Mouse (Mus musculus): ENCODE results near the gene Retreg3. TPM values are rescaled to one million over a fixed set of nuclear protein-coding genes. Genes with fewer than 3 reads are reported as not detected.
A peak's percentile ranks its signal among the peaks of the same experiment; 100 is the strongest.
"Not testable (repeated sequence)": the region's sequence is repeated elsewhere in the genome, so short reads cannot be mapped to it uniquely, and the experiment has no call there.

The Retreg3 gene
- polyA plus RNA-seq, 1 experiment from 2014 or later: 13.2 TPM

DNA sequence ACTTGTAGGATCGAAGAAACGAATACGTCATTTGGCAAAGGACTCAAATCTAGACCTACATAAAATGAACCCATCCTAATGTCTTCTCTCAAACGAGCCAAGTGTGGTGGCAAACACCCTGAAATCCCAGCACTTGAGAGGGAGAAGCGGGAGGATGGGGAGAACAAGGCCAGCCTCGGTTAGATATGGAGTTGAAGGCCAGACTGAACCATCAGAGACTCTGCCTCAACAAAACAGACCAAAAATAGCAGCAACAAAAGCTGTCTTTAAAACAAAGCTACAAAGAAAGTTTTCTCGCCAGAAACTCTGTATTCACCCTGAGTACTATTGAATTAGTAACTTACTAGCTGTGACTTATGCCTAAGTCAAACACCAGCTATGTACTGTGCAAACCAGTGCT is 17.3 kb upstream of the Retreg3 start:
- Histone ChIP-seq H3K27me3 (replicated peaks; ENCODE audit: control insufficient read depth, insufficient read depth, low read length) (no peaks in the 10 kb centered on the region), H3K4me2 (ENCODE audit: low read depth, low read length) (no peak overlapping the region), H3K4me3 (ENCODE audit: low read length) (no peak overlapping the region), H3K9ac (ENCODE audit: low read depth, low read length) (no peak overlapping the region), H3K27ac (ENCODE audit: low read length) (no peak overlapping the region), H3K4me1 (ENCODE audit: control insufficient read depth, insufficient read depth, low read length) (peaks cover 10% of the 10 kb centered on the region; the same call in 1 of the 2 replicates), H3K36me3 (ENCODE audit: control insufficient read depth, insufficient read depth, low read length) (no peaks in the 10 kb centered on the region), H3K9me3 (ENCODE audit: control insufficient read depth, low read length) (no peaks in the 10 kb centered on the region)
- 77% methylated on average over 7 of the region's 7 CpGs for WGBS
- ATAC-seq: no peak

DNA sequence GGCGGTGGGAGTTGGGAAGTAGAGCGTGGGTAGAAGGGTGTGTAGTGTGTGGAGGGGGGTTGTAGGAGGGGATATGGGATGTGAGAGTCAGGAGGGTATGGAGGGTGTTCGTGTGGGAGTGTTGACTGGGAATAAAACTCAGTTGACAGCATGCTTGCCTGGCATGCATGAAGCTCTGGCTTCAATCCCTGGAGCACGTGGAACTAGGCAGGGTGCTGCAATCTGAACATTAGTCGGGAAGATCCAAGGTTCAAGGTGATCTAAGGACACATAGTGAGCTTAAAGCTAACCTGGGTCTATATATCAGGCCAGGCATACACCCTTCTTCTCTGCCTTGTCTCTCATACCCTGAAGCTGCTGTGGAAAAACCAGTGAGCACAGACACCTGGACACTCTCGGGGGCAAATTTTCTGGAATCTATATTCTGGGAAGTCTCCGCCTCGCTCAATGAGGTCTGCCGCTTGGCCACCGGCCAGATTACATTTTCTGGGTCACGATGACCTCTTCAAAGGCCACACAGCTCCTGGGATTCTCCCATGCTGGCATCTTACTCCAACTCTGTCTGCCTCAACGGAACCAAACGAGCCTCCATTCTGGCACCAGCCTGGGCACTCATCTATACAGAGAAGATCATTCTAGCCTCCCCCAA is 14.6 kb upstream of the Retreg3 start:
- no peak overlapping the region for H3K4me3 ChIP-seq (ENCODE audit: low read length)
- WGBS: 76% methylated on average over 13 of the region's 13 CpGs
- ATAC-seq: no peak

DNA sequence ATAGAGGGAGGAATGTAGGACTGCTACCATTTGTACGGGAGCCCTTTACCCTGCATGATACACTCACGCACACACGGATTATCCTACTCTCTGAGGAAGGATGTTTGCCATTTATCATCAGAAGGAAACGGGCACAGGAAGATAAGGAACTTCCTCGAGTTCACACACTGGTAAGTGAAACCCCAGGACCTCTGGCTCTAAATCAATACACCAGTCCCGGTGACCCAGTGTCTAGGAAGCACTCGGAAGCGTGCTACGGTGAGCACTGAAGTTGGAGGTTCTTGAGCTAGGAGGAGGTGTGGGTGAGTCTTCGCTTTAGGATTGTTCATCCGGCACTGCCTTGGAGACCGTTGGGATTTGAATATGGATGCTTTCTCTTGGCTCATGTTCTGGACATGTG is 13.3 kb upstream of the Retreg3 start:
- H3K4me2 ChIP-seq (ENCODE audit: low read depth, low read length): no peak overlapping the region
- H3K4me3 ChIP-seq (ENCODE audit: low read length): no peak overlapping the region
- no peak overlapping the region for H3K9ac ChIP-seq (ENCODE audit: low read depth, low read length)
- 57% methylated on average over 12 of the region's 12 CpGs for WGBS
- ATAC-seq: no peak
- H3K36me3 ChIP-seq (ENCODE audit: control insufficient read depth, insufficient read depth, low read length): no peaks in the 10 kb centered on the region
- H3K27ac ChIP-seq (ENCODE audit: low read length): no peak overlapping the region
- H3K4me1 ChIP-seq (ENCODE audit: control insufficient read depth, insufficient read depth, low read length): peaks cover 3% of the 10 kb centered on the region; the same call in 1 of the 2 replicates
- no peaks in the 10 kb centered on the region for H3K9me3 ChIP-seq (ENCODE audit: control insufficient read depth, low read length)
- H3K27me3 ChIP-seq (replicated peaks; ENCODE audit: control insufficient read depth, insufficient read depth, low read length): no peaks in the 10 kb centered on the region

More for the DNA sequence above, 14.6 kb upstream of the Retreg3 start:
- Histone ChIP-seq H3K27me3 (replicated peaks; ENCODE audit: control insufficient read depth, insufficient read depth, low read length) (no peaks in the 10 kb centered on the region), H3K36me3 (ENCODE audit: control insufficient read depth, insufficient read depth, low read length) (no peaks in the 10 kb centered on the region), H3K27ac (ENCODE audit: low read length) (no peak overlapping the region), H3K9ac (ENCODE audit: low read depth, low read length) (no peak overlapping the region), H3K4me1 (ENCODE audit: control insufficient read depth, insufficient read depth, low read length) (peaks cover 10% of the 10 kb centered on the region; the same call in 1 of the 2 replicates), H3K9me3 (ENCODE audit: control insufficient read depth, low read length) (no peaks in the 10 kb centered on the region), H3K4me2 (ENCODE audit: low read depth, low read length) (no peak overlapping the region)

DNA sequence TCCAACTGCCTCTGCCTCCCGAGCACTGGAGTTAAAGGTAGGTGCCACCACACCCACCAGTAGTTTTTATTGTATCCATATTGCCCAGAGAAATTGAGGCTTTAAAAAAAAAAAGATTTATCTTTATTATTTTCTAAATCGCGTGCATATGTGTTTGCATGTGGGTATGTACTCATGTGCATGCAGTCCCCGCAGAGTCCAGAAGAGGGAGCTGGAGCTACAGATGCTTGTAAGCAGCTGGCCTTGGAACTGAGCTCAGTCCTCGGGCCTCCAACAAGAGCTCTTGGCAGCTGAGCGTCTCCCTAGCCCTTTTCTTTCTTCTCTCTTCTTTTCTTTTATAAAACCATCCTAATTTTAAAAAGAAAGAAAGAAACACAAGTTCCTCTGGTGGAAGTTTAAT is 12.0 kb upstream of the Retreg3 start:
- Histone ChIP-seq H3K27ac (ENCODE audit: low read length) (no peak overlapping the region), H3K9me3 (ENCODE audit: control insufficient read depth, low read length) (no peaks in the 10 kb centered on the region; the same call in 1 of the 2 replicates), H3K4me3 (ENCODE audit: low read length) (no peak overlapping the region), H3K27me3 (replicated peaks; ENCODE audit: control insufficient read depth, insufficient read depth, low read length) (no peaks in the 10 kb centered on the region), H3K36me3 (ENCODE audit: control insufficient read depth, insufficient read depth, low read length) (0 out of 2 replicates have a peak, but pooled peaks cover under 1% of the 10 kb centered on the region), H3K9ac (ENCODE audit: low read depth, low read length) (no peak overlapping the region), H3K4me1 (ENCODE audit: control insufficient read depth, insufficient read depth, low read length) (peaks cover 3% of the 10 kb centered on the region; the same call in 1 of the 2 replicates), H3K4me2 (ENCODE audit: low read depth, low read length) (no peak overlapping the region)
- WGBS: 86% methylated on average over 6 of the region's 6 CpGs
- ATAC-seq: no peak

DNA sequence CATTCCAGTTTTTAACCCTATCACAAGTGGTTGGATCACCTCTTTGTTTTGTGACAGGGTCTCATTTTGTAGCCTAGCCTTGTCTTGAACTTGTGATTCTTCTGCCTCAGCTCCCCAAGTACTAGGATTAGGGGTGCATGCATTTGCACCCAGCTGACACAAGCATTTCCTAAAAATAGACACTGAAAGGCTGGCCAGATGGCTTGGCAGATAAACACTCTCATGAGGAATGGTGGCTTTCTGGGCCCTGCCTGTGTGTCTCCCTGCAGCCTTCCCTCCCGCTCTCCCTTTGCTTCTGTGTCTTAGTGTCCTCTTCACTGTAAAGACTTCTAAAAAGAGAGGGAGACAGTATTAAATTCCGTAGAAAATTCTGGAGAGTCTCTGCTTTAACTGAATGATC is 11.5 kb upstream of the Retreg3 start:
- H3K9me3 ChIP-seq (ENCODE audit: control insufficient read depth, low read length): no peaks in the 10 kb centered on the region; the same call in 1 of the 2 replicates
- H3K4me2 ChIP-seq (ENCODE audit: low read depth, low read length): no peak overlapping the region
- 68% methylated on average over 2 of the region's 2 CpGs for WGBS
- no peak for ATAC-seq
- no peaks in the 10 kb centered on the region for H3K27me3 ChIP-seq (replicated peaks; ENCODE audit: control insufficient read depth, insufficient read depth, low read length)
- H3K27ac ChIP-seq (ENCODE audit: low read length): no peak overlapping the region
- H3K36me3 ChIP-seq (ENCODE audit: control insufficient read depth, insufficient read depth, low read length): 0 out of 2 replicates have a peak, but pooled peaks cover 4% of the 10 kb centered on the region
- H3K9ac ChIP-seq (ENCODE audit: low read depth, low read length): no peak overlapping the region
- no peak overlapping the region for H3K4me3 ChIP-seq (ENCODE audit: low read length)
- H3K4me1 ChIP-seq (ENCODE audit: control insufficient read depth, insufficient read depth, low read length): peaks cover 3% of the 10 kb centered on the region; the same call in 1 of the 2 replicates

DNA sequence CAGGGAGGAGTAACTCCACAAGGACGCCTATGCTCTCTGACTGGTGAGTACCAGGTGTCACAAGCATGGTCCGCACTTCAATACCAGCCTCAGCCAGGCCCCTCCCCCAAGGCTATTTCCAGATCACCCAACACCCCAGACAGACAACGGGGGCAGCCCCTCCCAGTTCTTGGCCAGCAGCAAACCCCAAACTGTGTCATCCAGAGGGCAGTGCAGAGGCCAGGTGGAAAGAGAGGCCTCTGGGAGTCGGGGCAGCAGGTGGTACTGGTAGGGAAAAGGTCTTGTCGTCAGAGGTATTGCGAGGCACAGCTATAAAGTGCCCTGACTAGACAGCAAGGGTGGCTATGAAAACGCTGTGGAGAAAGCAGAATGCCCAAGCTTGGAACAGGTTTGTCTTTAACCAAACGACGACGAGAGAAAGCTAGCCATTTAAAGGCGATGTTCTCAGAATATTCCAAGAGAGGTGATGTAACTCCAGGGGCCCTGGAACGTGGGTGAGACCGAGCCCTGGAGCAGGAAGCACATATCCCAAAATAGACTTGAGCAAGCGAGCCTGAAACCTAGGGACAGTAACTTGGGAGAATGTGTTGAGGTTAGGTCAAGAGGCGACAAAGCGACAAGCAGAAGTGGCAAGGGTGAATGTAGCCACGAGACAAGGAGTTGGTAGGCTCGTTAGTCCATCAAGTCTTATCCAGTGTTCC is 10.5 kb upstream of the Retreg3 start:
- WGBS: 38% methylated on average over 18 of the region's 18 CpGs
- Histone ChIP-seq H3K36me3 (ENCODE audit: control insufficient read depth, insufficient read depth, low read length) (peaks cover 7% of the 10 kb centered on the region; the same call in 1 of the 2 replicates), H3K9ac (ENCODE audit: low read depth, low read length) (peak overlapping the region; percentile 40; the same call in 1 of the 2 replicates), H3K4me1 (ENCODE audit: control insufficient read depth, insufficient read depth, low read length) (peaks cover 3% of the 10 kb centered on the region; the same call in 1 of the 2 replicates), H3K27ac (ENCODE audit: low read length) (no peak overlapping the region), H3K9me3 (ENCODE audit: control insufficient read depth, low read length) (no peaks in the 10 kb centered on the region; the same call in 1 of the 2 replicates), H3K4me3 (ENCODE audit: low read length) (no peak overlapping the region), H3K27me3 (replicated peaks; ENCODE audit: control insufficient read depth, insufficient read depth, low read length) (no peaks in the 10 kb centered on the region), H3K4me2 (ENCODE audit: low read depth, low read length) (no peak overlapping the region)
- peak; percentile 48 for ATAC-seq

DNA sequence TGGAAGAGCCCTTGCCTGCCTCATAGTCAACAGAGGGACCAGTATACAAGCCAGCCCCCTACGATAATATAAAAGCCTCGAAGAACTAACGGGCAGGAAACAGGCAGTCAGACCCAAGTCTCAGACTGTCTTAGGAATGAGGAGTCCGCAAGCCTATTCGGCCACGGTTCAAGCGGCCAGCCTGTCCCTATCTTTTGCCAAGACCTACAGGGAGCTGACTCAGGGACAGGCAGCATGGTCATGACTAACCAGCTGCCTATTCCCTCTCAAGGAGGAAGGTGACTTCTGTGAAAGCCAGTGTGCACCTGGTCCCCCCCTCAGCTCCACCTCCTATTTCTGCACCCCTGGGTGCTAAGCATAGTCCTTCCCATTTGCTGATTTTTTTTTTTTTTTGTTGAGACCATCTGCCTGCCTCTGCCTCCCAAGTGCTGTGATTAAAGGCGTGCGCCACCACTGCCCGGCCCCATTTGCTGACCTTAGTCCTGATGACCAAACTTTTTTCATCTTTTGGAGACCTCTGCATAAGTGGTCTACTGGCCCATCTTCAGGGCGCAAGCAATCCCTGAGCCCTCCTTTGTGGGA is 9.4 kb upstream of the Retreg3 start:
- WGBS: 86% methylated on average over 11 of the region's 11 CpGs
- no peak for ATAC-seq
- Histone ChIP-seq H3K9ac (ENCODE audit: low read depth, low read length) (no peak overlapping the region), H3K27ac (ENCODE audit: low read length) (no peak overlapping the region), H3K4me3 (ENCODE audit: low read length) (no peak overlapping the region), H3K4me2 (ENCODE audit: low read depth, low read length) (no peak overlapping the region), H3K4me1 (ENCODE audit: control insufficient read depth, insufficient read depth, low read length) (peaks cover 3% of the 10 kb centered on the region; the same call in 1 of the 2 replicates), H3K27me3 (replicated peaks; ENCODE audit: control insufficient read depth, insufficient read depth, low read length) (no peaks in the 10 kb centered on the region), H3K9me3 (ENCODE audit: control insufficient read depth, low read length) (no peaks in the 10 kb centered on the region; the same call in 1 of the 2 replicates), H3K36me3 (ENCODE audit: control insufficient read depth, insufficient read depth, low read length) (peaks cover 7% of the 10 kb centered on the region; the same call in 1 of the 2 replicates)

DNA sequence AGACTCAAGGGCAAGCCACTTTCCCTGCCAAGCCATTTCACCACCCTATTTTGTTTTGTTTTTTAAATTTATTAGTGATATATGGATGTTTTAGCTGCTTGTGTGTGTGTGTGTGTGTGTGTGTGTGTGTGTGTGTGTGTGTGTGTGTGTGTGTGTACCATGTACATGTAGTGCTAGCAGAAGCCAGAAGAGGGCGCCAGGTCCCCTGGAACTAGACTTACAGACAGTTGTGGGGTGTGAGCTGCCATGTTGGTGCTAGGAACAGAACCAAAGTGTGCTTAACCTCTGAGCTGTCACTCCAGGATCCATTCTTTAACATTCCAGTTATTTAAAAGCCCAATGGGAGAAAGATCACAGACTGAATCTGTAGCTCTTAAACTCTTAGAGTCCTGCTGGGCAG is 7.4 kb upstream of the Retreg3 start:
- Histone ChIP-seq H3K9ac (ENCODE audit: low read depth, low read length) (no peak overlapping the region), H3K9me3 (ENCODE audit: control insufficient read depth, low read length) (no peaks in the 10 kb centered on the region; the same call in 1 of the 2 replicates), H3K4me2 (ENCODE audit: low read depth, low read length) (no peak overlapping the region), H3K4me1 (ENCODE audit: control insufficient read depth, insufficient read depth, low read length) (peaks cover 3% of the 10 kb centered on the region; the same call in 1 of the 2 replicates), H3K27me3 (replicated peaks; ENCODE audit: control insufficient read depth, insufficient read depth, low read length) (no peaks in the 10 kb centered on the region), H3K27ac (ENCODE audit: low read length) (no peak overlapping the region), H3K4me3 (ENCODE audit: low read length) (no peak overlapping the region), H3K36me3 (ENCODE audit: control insufficient read depth, insufficient read depth, low read length) (peaks cover 7% of the 10 kb centered on the region; the same call in 1 of the 2 replicates)
- ATAC-seq: no peak
- WGBS: 86% methylated on average over 1 of the region's 1 CpGs

DNA sequence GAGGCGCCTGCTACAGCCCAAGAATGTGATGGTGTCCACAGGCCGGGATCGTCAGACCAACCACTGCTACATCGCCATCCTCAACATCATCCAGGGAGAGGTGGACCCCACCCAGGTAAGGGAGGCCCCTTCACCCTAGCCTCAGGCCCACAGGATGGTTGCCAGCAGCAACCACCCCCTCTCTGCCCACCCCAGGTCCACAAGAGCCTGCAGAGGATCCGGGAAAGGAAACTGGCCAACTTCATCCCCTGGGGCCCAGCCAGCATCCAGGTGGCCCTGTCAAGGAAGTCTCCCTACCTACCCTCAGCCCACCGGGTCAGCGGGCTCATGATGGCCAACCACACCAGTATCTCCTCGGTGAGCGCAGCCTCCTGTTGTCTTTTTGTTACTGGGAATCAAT is 5.3 kb upstream of the Retreg3 start:
- not testable (repeated sequence) for H3K4me3 ChIP-seq (ENCODE audit: low read length); H3K36me3 ChIP-seq (ENCODE audit: control insufficient read depth, insufficient read depth, low read length); ATAC-seq; H3K27me3 ChIP-seq (replicated peaks; ENCODE audit: control insufficient read depth, insufficient read depth, low read length); H3K9ac ChIP-seq (ENCODE audit: low read depth, low read length); H3K4me2 ChIP-seq (ENCODE audit: low read depth, low read length); H3K27ac ChIP-seq (ENCODE audit: low read length); H3K9me3 ChIP-seq (ENCODE audit: control insufficient read depth, low read length)
- peaks cover 11% of the 10 kb centered on the region for H3K4me1 ChIP-seq (ENCODE audit: control insufficient read depth, insufficient read depth, low read length)
- 94% methylated on average over 7 of the region's 9 CpGs for WGBS

Data from intestine, embryonic 16.5 days (tissue).